Mouse (Mus musculus) T-helper 1 cell (primary cell): ENCODE data around the gene Parva.

Experiments used
- in situ Hi-C: fragments of 300-600 bp; cut with MboI, MseI; formaldehyde crosslinking; loops from one replicate; pipeline ENCODE4 v1.15.1; 2025; ENCODE audit warnings: high pct_unique_total_duplicates

Parva gene

GRCm38 (mm10) chr7:112512257-112512656, 85.0 kb downstream of the Parva start:
- in situ Hi-C loops = no loop called here

GRCm38 (mm10) chr7:112512895-112513294, 85.6 kb downstream of the Parva start:
- in situ Hi-C loops = no loop called here

- in situ Hi-C loops = no loop called here
These were observed 87.4 kb downstream of the Parva start for GRCm38 (mm10) chr7:112514636-112515193.

GRCm38 (mm10) chr7:112525465-112525864, 98.2 kb downstream of the Parva start:
- in situ Hi-C loops = no loop called here

- in situ Hi-C loops = no loop called here
These were observed 98.9 kb downstream of the Parva start for GRCm38 (mm10) chr7:112526226-112526625.

- in situ Hi-C loops = no loop called here
These were observed 99.9 kb downstream of the Parva start for GRCm38 (mm10) chr7:112527230-112527629.

GRCm38 (mm10) chr7:112528059-112528458, 100.8 kb downstream of the Parva start:
- in situ Hi-C loops = no loop called here

- in situ Hi-C loops = no loop called here
These were observed 101.5 kb downstream of the Parva start for GRCm38 (mm10) chr7:112528582-112529360.

- in situ Hi-C loops = no loop called here
These were observed 103.6 kb downstream of the Parva start for GRCm38 (mm10) chr7:112530924-112531323.

GRCm38 (mm10) chr7:112534148-112534547, 106.8 kb downstream of the Parva start:
- in situ Hi-C loops = no loop called here

GRCm38 (mm10) chr7:112535408-112535921, 108.2 kb downstream of the Parva start:
- in situ Hi-C loops = no loop called here

- in situ Hi-C loops = no loop called here
These were observed 121.8 kb downstream of the Parva start for GRCm38 (mm10) chr7:112549136-112549535.

- in situ Hi-C loops = no loop called here
These were observed 134.2 kb downstream of the Parva start for GRCm38 (mm10) chr7:112561504-112561903.

- in situ Hi-C loops = no loop called here
These were observed 139.7 kb downstream of the Parva start for GRCm38 (mm10) chr7:112567004-112567403.

GRCm38 (mm10) chr7:112568961-112569360, 141.7 kb downstream of the Parva start:
- in situ Hi-C loops = no loop called here

GRCm38 (mm10) chr7:112581621-112582020, 154.3 kb downstream of the Parva start:
- in situ Hi-C loops = no loop called here

GRCm38 (mm10) chr7:112582882-112583405, 155.6 kb downstream of the Parva start:
- in situ Hi-C loops = no loop called here

GRCm38 (mm10) chr7:112587449-112587848, 160.1 kb downstream of the Parva start:
- in situ Hi-C loops = no loop called here

GRCm38 (mm10) chr7:112589530-112589929, 162.2 kb downstream of the Parva start:
- in situ Hi-C loops = no loop called here

- in situ Hi-C loops = no loop called here
These were observed 166.3 kb downstream of the Parva start for GRCm38 (mm10) chr7:112593586-112593985.

- in situ Hi-C loops = no loop called here
These were observed 168.0 kb downstream of the Parva start for GRCm38 (mm10) chr7:112595226-112595850.

- in situ Hi-C loops = no loop called here
These were observed 172.3 kb downstream of the Parva start for GRCm38 (mm10) chr7:112599650-112600049.
